Mouse (Mus musculus) heart, embryonic 11.5 days (tissue): Measurements from ENCODE around the gene Spta1. TPM values are rescaled to one million over a fixed set of nuclear protein-coding genes. Genes with fewer than 3 reads are reported as not detected.

Source experiments
- ATAC-seq: fragments of 200-750 bp; cut with Nextera tagmentation; replicated peaks from 2 replicates; pipeline ENCODE4 v1.8.0; 2017; ENCODE audit warnings: moderate library complexity; ENCODE audit not compliant: insufficient number of reproducible peaks, low FRiP score, low TSS enrichment
- H3K27ac ChIP-seq: fragments of 300-500 bp; sonication (generic); 2 replicates; pipeline ENCODE4 v1.5.1; 2014; ENCODE audit warnings: mild to moderate bottlenecking, low read depth, low read length
- H3K27me3 ChIP-seq: fragments of 300-500 bp; sonication (generic); 2 replicates; pipeline ENCODE4 v1.6.1; 2014; ENCODE audit warnings: mild to moderate bottlenecking, low read length, mixed read lengths; ENCODE audit not compliant: control insufficient read depth, insufficient read depth
- H3K36me3 ChIP-seq: fragments of 300-500 bp; sonication (generic); 2 replicates; pipeline ENCODE4 v1.6.1; 2014; ENCODE audit warnings: mild to moderate bottlenecking, low read length, moderate library complexity, mixed read lengths; ENCODE audit not compliant: control insufficient read depth, insufficient read depth
- H3K4me1 ChIP-seq: fragments of 300-500 bp; sonication (generic); 2 replicates; pipeline ENCODE4 v1.6.1; 2014; ENCODE audit warnings: low read length; ENCODE audit not compliant: control insufficient read depth, insufficient read depth
- H3K4me2 ChIP-seq: fragments of 300-500 bp; sonication (generic); 2 replicates; pipeline ENCODE4 v1.6.1; 2014; ENCODE audit warnings: mild to moderate bottlenecking, moderate library complexity
- H3K4me3 ChIP-seq: fragments of 300-500 bp; sonication (generic); 2 replicates; pipeline ENCODE4 v1.5.1; 2014; ENCODE audit warnings: low read depth, low read length
- H3K9ac ChIP-seq: fragments of 300-500 bp; sonication (generic); 2 replicates; pipeline ENCODE4 v1.6.1; 2014; ENCODE audit warnings: mild to moderate bottlenecking, low read depth, low read length, moderate library complexity
- H3K9me3 ChIP-seq: fragments of 300-500 bp; sonication (generic); replicated peaks from 2 replicates; pipeline ENCODE4 v1.6.1; 2016; ENCODE audit warnings: low read length; ENCODE audit not compliant: control insufficient read depth
- WGBS: fragments of 180-500 bp; shearing (Covaris S2); extraction: QIAGEN DNeasy Blood & Tissue Kit; methylation state at CpG from one replicate; pipeline ENCODE4 v1.1.7; 2014; ENCODE audit not compliant: insufficient replicate concordance; 5-methylcytosine and 5-hydroxymethylcytosine counted together
- polyA plus RNA-seq: library from polyadenylated mRNA; unstranded; fragments of >200 nt; fragmentation: Nextera tagmentation; extraction: Ambion mirVana; gene quantifications from 2 replicates; pipeline ENCODE4 v1.2.1, GENCODE M21; 2014

Spta1 gene
- polyA plus RNA-seq, 1 experiment from 2014 or later: 11.2 TPM

DNA sequence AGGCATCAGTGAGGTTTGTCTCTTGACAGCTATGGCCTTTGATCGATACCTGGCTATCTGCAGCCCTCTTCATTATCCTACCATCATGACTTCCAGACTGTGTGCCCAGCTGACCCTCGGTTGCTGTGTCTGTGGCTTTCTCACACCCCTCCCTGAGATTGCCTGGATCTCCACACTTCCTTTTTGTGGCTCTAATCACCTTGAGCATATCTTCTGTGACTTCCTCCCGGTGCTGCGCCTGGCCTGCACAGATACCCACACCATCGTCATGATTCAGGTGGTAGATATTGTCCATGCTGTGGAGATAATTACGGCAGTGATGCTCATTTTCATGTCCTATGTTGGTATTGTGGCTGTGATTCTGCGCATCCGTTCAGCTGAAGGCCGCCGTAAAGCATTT, 13.5 kb upstream of the Spta1 start:
- Histone ChIP-seq H3K4me3 (no peak overlapping the region), H3K27ac (no peak overlapping the region), H3K9ac (no peak overlapping the region), H3K9me3 (no peaks in the 10 kb centered on the region), H3K36me3 (no peaks in the 10 kb centered on the region), H3K4me1 (no peaks in the 10 kb centered on the region), H3K27me3 (no peaks in the 10 kb centered on the region), H3K4me2 (no peak overlapping the region)
- WGBS: 82% methylated on average over 10 of the region's 10 CpGs
- no peak for ATAC-seq

GRCm38 (mm10) chr1:174169024-174169423, 3.6 kb upstream of the Spta1 start:
- Histone ChIP-seq H3K4me3 (no peak overlapping the region), H3K36me3 (no peaks in the 10 kb centered on the region), H3K27ac (no peak overlapping the region), H3K9me3 (no peaks in the 10 kb centered on the region), H3K4me2 (no peak overlapping the region), H3K9ac (no peak overlapping the region), H3K27me3 (no peaks in the 10 kb centered on the region), H3K4me1 (no peaks in the 10 kb centered on the region)
- ATAC-seq: no peak

DNA sequence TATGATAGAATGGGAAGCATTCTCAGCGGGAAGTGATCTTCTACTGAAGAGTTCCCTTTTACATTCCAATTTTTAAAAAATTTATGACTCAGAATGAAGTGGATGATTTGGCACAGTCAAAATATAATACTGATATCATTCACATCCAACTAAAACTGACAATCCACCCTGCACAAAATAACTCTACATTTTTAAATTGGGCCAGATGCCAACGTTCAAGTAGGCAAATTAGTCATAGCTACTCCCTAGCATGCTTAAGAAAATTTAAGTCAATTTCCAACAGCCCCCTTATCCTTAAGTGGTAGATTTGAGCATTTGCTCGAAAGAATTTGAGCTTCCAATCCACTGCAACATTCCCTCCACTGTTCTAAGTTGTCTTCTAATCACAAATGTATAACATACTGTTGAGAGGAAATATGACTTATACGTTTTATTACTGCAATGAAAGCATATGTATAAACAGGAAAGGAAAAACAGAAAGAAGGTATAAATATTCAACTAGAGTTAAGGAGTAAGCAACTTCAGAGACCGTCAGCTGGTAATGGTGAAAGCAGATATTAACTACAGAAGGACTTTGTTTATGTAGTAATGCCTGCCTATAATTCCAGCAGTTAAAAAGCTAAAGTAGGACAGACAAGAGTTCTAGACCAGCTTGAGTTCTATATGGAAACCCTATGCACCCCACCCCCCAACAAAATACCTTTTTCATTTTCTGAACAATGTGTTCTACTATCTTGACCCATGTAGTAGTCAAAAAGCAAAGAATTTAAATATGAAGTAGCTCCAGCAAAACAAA, 1.7 kb upstream of the Spta1 start:
- Histone ChIP-seq H3K36me3 (no peaks in the 10 kb centered on the region), H3K4me2 (peak overlapping the region; percentile 25; the same call in 1 of the 2 replicates), H3K9ac (no peak overlapping the region), H3K27ac (peak overlapping the region; percentile 70), H3K27me3 (no peaks in the 10 kb centered on the region), H3K9me3 (no peaks in the 10 kb centered on the region), H3K4me3 (no peak overlapping the region), H3K4me1 (no peaks in the 10 kb centered on the region)
- WGBS: 77% methylated on average over 5 of the region's 5 CpGs
- no peak for ATAC-seq

GRCm38 (mm10) chr1:174171537-174171936, 1.0 kb upstream of the Spta1 start:
- Histone ChIP-seq H3K9me3 (no peaks in the 10 kb centered on the region), H3K9ac (no peak overlapping the region), H3K27ac (peak overlapping the region; percentile 84; the same call in 1 of the 2 replicates), H3K27me3 (no peaks in the 10 kb centered on the region), H3K4me3 (peak overlapping the region; percentile 10; the same call in 1 of the 2 replicates), H3K36me3 (no peaks in the 10 kb centered on the region), H3K4me1 (no peaks in the 10 kb centered on the region), H3K4me2 (peak overlapping the region; percentile 43; the same call in 1 of the 2 replicates)
- peak; percentile 93 for ATAC-seq
- 25% methylated on average over 2 of the region's 2 CpGs for WGBS

- Histone ChIP-seq H3K9me3 (no peaks in the 10 kb centered on the region), H3K9ac (no peak overlapping the region), H3K4me3 (no peak overlapping the region), H3K4me1 (no peaks in the 10 kb centered on the region), H3K27me3 (no peaks in the 10 kb centered on the region), H3K36me3 (no peaks in the 10 kb centered on the region), H3K4me2 (no peak overlapping the region), H3K27ac (no peak overlapping the region)
- ATAC-seq: no peak
- 66% methylated on average over 7 of the region's 7 CpGs for WGBS
These were observed 32.1 kb downstream of the Spta1 start for GRCm38 (mm10) chr1:174204699-174205098.

DNA sequence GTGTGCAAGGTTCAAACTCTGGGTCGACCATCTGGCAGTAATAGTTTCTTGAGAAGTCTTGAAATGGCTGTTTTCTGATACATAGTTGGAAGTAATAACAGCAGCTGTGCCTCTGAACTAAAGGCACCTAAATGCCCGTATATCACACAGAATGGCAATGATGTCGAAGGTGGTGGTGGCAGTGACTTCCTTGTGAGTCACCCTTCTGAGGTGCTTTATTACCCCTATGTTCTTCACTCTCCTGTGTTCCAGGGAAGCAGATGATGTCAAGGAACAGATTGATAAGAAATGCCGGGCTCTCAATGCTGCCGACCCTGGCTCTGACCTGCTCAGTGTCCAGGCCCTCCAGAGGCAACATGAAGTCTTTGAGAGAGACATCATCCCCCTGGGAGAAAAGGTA, 39.7 kb downstream of the Spta1 start:
- 75% methylated on average over 5 of the region's 5 CpGs for WGBS
- no peak overlapping the region for H3K4me3 ChIP-seq

DNA sequence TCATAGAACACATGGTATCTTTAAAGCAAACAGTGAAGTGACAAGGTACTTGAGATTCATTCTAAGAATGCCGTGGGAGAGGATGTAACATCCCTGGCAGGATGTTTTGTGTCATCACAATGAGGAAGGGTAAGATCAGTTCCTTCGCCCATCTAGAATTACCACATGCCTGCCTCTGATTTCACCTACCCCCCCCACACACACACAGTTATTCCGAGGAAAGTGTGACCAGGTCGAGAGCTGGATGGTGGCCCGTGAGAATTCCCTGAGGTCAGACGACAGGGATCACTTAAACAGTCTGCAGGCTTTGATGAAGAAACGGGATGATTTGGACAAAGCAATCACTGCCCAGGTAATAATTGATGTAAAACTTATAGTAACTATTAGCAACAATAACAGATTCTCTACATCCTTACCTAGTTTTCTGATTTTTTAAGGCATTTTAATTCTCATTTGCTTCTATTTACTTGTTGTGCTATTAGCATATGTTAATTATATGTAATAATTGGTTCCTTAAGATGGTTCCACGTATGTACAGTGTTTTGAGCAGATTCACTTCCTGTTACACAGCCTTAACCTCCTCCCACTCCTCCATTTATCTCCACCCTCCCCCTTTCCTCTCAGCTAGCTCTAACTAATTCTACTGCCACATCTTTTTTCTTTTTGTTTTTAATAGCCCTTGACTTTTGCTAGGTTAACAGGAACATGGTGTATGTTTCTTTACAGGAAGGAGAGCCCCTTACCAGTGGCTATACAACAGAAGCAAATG, 42.9 kb downstream of the Spta1 start:
- no peak for ATAC-seq

More for the DNA sequence above, 39.7 kb downstream of the Spta1 start:
- no peaks in the 10 kb centered on the region for H3K9me3 ChIP-seq
- H3K9ac ChIP-seq: no peak overlapping the region
- H3K4me1 ChIP-seq: no peaks in the 10 kb centered on the region
- no peaks in the 10 kb centered on the region for H3K27me3 ChIP-seq
- H3K36me3 ChIP-seq: no peaks in the 10 kb centered on the region
- no peak for ATAC-seq
- no peak overlapping the region for H3K4me2 ChIP-seq
- H3K27ac ChIP-seq: no peak overlapping the region

DNA sequence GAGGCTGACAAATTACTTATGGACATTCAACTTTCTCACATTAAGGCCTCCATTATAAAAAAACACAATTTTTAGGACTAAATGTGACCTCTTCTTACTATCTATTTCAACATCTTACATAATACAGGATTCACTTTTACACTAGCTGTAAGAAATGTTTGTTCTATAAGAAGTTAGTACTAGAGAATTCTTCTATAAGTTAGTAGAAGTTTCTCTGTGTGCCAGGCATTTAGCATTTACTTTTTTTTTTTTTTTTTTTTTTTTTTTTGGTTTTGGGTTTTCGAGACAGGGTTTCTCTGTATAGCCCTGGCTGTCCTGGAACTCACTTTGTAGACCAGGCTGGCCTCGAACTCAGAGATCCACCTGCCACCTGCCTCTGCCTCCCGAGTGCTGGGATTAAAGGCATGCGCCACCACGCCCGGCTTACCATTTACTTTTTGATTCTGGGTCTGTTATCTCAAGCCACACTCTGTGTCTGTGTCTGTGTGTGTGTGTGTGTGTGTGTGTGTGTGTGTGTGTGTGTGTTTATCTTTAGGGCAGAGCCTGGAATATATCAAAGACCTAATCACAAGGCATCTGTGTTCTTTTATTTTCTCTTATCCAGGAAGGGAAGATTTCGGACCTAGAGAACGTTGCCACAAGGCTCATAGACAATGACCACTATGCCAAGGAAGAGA, 44.1 kb downstream of the Spta1 start:
- Histone ChIP-seq H3K27ac (no peak overlapping the region), H3K36me3 (no peaks in the 10 kb centered on the region), H3K27me3 (no peaks in the 10 kb centered on the region), H3K4me3 (no peak overlapping the region), H3K9me3 (no peaks in the 10 kb centered on the region), H3K4me1 (no peaks in the 10 kb centered on the region), H3K4me2 (no peak overlapping the region), H3K9ac (no peak overlapping the region)
- no peak for ATAC-seq
- 76% methylated on average over 7 of the region's 8 CpGs for WGBS

More for the DNA sequence above, 42.9 kb downstream of the Spta1 start:
- Histone ChIP-seq H3K4me3 (no peak overlapping the region), H3K27me3 (no peaks in the 10 kb centered on the region), H3K9me3 (no peaks in the 10 kb centered on the region), H3K4me2 (no peak overlapping the region), H3K36me3 (no peaks in the 10 kb centered on the region), H3K4me1 (no peaks in the 10 kb centered on the region), H3K9ac (no peak overlapping the region), H3K27ac (no peak overlapping the region)
- WGBS: 60% methylated on average over 8 of the region's 8 CpGs
